Mouse (Mus musculus) kidney, postnatal 0 days (tissue): ENCODE results near the gene Ing5. TPM values are rescaled to one million over a fixed set of nuclear protein-coding genes. Genes with fewer than 3 reads are reported as not detected.
A peak's percentile ranks its signal among the peaks of the same experiment; 100 is the strongest.

Experiments
- ATAC-seq: fragments of 200-750 bp; cut with Nextera tagmentation; replicated peaks from 2 replicates; pipeline ENCODE4 v1.8.0; 2017; ENCODE audit warnings: low read depth, moderate number of reproducible peaks, moderate TSS enrichment, moderate library complexity; ENCODE audit not compliant: low FRiP score
- DNase-seq: peaks from one replicate; pipeline ENCODE4 v3.0.0-alpha.2; 2016; ENCODE audit warnings: low spot score
- H3K27ac ChIP-seq: fragments of 300-500 bp; sonication (generic); 2 replicates; pipeline ENCODE4 v1.5.1; 2014; ENCODE audit warnings: mild to moderate bottlenecking
- H3K27me3 ChIP-seq: fragments of 300-500 bp; sonication (generic); 2 replicates; pipeline ENCODE4 v1.6.1; 2014; ENCODE audit warnings: low read length, mixed read lengths; ENCODE audit not compliant: insufficient read depth
- H3K36me3 ChIP-seq: fragments of 300-500 bp; sonication (generic); 2 replicates; pipeline ENCODE4 v1.6.1; 2014; ENCODE audit warnings: low read length, mixed read lengths; ENCODE audit not compliant: insufficient read depth
- H3K4me1 ChIP-seq: fragments of 300-500 bp; sonication (generic); replicated peaks from 2 replicates; pipeline ENCODE4 v1.6.1; 2014; ENCODE audit warnings: antibody characterized with exemption, low read length, mixed read lengths; ENCODE audit not compliant: insufficient read depth
- H3K4me2 ChIP-seq: fragments of 300-500 bp; sonication (generic); 2 replicates; pipeline ENCODE4 v1.6.1; 2014; ENCODE audit warnings: mild to moderate bottlenecking, low read length, moderate library complexity, mixed read lengths
- H3K4me3 ChIP-seq: fragments of 300-500 bp; sonication (generic); replicated peaks from 2 replicates; pipeline ENCODE4 v1.5.1; 2014; ENCODE audit warnings: low read depth, low read length
- H3K9ac ChIP-seq: fragments of 300-500 bp; sonication (generic); 2 replicates; pipeline ENCODE4 v1.6.1; 2014; ENCODE audit warnings: low read depth, low read length
- H3K9me3 ChIP-seq: fragments of 300-500 bp; sonication (generic); replicated peaks from 2 replicates; pipeline ENCODE4 v1.6.1; 2016; ENCODE audit warnings: low read length, inconsistent platforms, mixed read lengths
- CTCF ChIP-seq: IDR thresholded peaks from 2 replicates; pipeline ENCODE4 v1.5.1; 2016; ENCODE audit warnings: antibody characterized with exemption, low read depth, mild to moderate bottlenecking, moderate library complexity
- WGBS: fragments of 180-500 bp; shearing (Covaris S2); extraction: QIAGEN DNeasy Blood & Tissue Kit; methylation state at CpG from one replicate; pipeline ENCODE4 v1.1.7; 2014; 5-methylcytosine and 5-hydroxymethylcytosine counted together
- polyA plus RNA-seq: library from polyadenylated mRNA; unstranded; fragments of >200 nt; fragmentation: Nextera tagmentation; extraction: Ambion mirVana; gene quantifications from 2 replicates; pipeline ENCODE4 v1.2.1, GENCODE M21; 2015

The Ing5 gene
- polyA plus RNA-seq, 1 experiment from 2014 or later: 9.6 TPM

- Histone ChIP-seq H3K9ac (no peak overlapping the region), H3K27me3 (no peaks in the 10 kb centered on the region), H3K27ac (no peak overlapping the region), H3K4me3 (no peak overlapping the region), H3K4me1 (peaks cover 2% of the 10 kb centered on the region; the same call in 1 of the 2 replicates), H3K36me3 (peaks cover 46% of the 10 kb centered on the region), H3K9me3 (no peaks in the 10 kb centered on the region), H3K4me2 (no peak overlapping the region)
- no peak for TF ChIP-seq CTCF
- DNase-seq: no peak
- ATAC-seq: no peak
- WGBS: 95% methylated on average over 3 of the region's 3 CpGs
Observed at GRCm38 (mm10) chr1:93810011-93810410, 6.2 kb downstream of the Ing5 start.

GRCm38 (mm10) chr1:93811495-93812039, 7.8 kb downstream of the Ing5 start:
- Histone ChIP-seq H3K9ac (no peak overlapping the region), H3K4me2 (no peak overlapping the region), H3K36me3 (peaks cover 60% of the 10 kb centered on the region), H3K4me1 (no peaks in the 10 kb centered on the region), H3K4me3 (no peak overlapping the region), H3K9me3 (no peaks in the 10 kb centered on the region), H3K27me3 (no peaks in the 10 kb centered on the region), H3K27ac (no peak overlapping the region)
- 80% methylated on average over 8 of the region's 8 CpGs for WGBS
- ATAC-seq (no peak), DNase-seq (no peak)
- no peak for TF ChIP-seq CTCF

GRCm38 (mm10) chr1:93817823-93818532, 14.2 kb downstream of the Ing5 start:
- DNase-seq (no peak), ATAC-seq (no peak)
- Histone ChIP-seq H3K36me3 (peaks cover 70% of the 10 kb centered on the region), H3K4me3 (no peak overlapping the region), H3K27me3 (no peaks in the 10 kb centered on the region), H3K4me2 (no peak overlapping the region), H3K9ac (no peak overlapping the region), H3K4me1 (no peaks in the 10 kb centered on the region), H3K9me3 (no peaks in the 10 kb centered on the region), H3K27ac (no peak overlapping the region)
- no peak for TF ChIP-seq CTCF
- WGBS: 92% methylated on average over 8 of the region's 8 CpGs

GRCm38 (mm10) chr1:93818722-93819121, 15.0 kb downstream of the Ing5 start:
- ATAC-seq: no peak
- Histone ChIP-seq H3K9me3 (no peaks in the 10 kb centered on the region), H3K27ac (no peak overlapping the region), H3K9ac (no peak overlapping the region), H3K36me3 (peaks cover 62% of the 10 kb centered on the region), H3K4me2 (no peak overlapping the region), H3K4me3 (no peak overlapping the region), H3K27me3 (no peaks in the 10 kb centered on the region), H3K4me1 (no peaks in the 10 kb centered on the region)
- TF ChIP-seq CTCF: no peak
- WGBS: 87% methylated on average over 7 of the region's 7 CpGs
- DNase-seq: no peak

DNA sequence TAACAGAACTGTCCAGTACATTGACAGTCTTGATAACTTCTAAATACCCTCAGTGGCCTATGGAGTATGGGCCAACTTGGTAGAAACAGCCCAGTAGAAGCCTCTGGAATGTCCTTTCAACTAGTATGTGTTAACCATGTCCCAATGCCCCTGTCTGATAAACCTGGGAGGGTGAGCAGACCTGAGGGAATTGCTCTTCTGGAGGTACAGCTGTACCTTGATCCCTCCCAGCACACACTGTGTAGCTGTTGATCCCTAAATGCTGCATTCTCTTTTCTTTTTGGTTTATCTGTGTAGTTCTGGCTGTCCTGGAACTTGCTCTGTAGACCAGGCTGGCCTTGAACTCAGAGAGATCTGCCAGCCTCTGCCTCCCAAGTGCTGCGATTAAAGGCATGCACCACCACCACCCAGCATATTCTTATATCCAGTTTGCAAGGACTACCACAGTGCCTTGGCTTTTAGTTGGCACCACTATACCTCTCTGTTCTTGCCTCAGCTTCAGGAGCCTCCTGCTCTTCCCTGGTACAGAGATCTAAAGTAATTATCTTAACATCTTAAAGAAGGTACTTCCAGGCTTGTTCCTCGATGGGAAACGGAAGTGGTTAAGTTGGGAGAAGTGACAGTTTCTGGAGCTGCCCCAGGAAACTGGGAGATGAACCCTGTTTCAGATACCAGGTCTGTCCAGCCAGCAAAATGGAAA, 20.2 kb downstream of the Ing5 start:
- H3K9me3 ChIP-seq: no peaks in the 10 kb centered on the region
- TF ChIP-seq CTCF: no peak
- H3K9ac ChIP-seq: no peak overlapping the region
- peak overlapping the region; percentile 96 for H3K27ac ChIP-seq
- DNase-seq (no peak), ATAC-seq (no peak)
- H3K27me3 ChIP-seq: no peaks in the 10 kb centered on the region
- peaks cover 14% of the 10 kb centered on the region for H3K36me3 ChIP-seq
- H3K4me3 ChIP-seq: no peak overlapping the region
- peak overlapping the region; percentile 69; the same call in 1 of the 2 replicates for H3K4me2 ChIP-seq
- WGBS: 74% methylated on average over 3 of the region's 3 CpGs
- H3K4me1 ChIP-seq: 0 out of 2 replicates have a peak, but pooled peaks cover 6% of the 10 kb centered on the region

- peak within 1 kb of the TSS; percentile 59 for H3K9ac ChIP-seq
- 6% methylated on average over 10 of the region's 10 CpGs for WGBS
- H3K4me3 ChIP-seq: peak within 1 kb of the TSS; percentile 47
- H3K27me3 ChIP-seq: no peaks in the 10 kb centered on the region
- no peaks in the 10 kb centered on the region for H3K9me3 ChIP-seq
- H3K4me1 ChIP-seq: 0 out of 2 replicates have a peak, but pooled peaks cover 6% of the 10 kb centered on the region
- DNase-seq (peak; percentile 3), ATAC-seq (peak; percentile 14)
- TF ChIP-seq CTCF: no peak
- H3K27ac ChIP-seq: peak within 1 kb of the TSS; percentile 96
- H3K36me3 ChIP-seq: peaks cover 7% of the 10 kb centered on the region; the same call in 1 of the 2 replicates
- peak within 1 kb of the TSS; percentile 69 for H3K4me2 ChIP-seq
Observed at GRCm38 (mm10) chr1:93824609-93825008, 20.8 kb downstream of the Ing5 start, which contains the start of gene D2hgdh. D2hgdh (plus strand) TSS chr1:93824909.
